Mouse (Mus musculus): ENCODE results near the gene Klra8. TPM values are rescaled to one million over a fixed set of nuclear protein-coding genes. Genes with fewer than 3 reads are reported as not detected.

Klra8 gene
- polyA plus RNA-seq (2021; fragmentation: Nextera tagmentation) = not detected in 2 replicates
- long read RNA-seq, experiment 1 = 0 reads
- long read RNA-seq, experiment 2, partial matches to known transcripts = 0 of 1 reads
- long read RNA-seq, experiment 2, other reads (novel, unspliced or antisense) = 1 of 1 reads

GRCm38 (mm10) chr6:130129798-130130197 is at the start of gene Klra8:
Gene Klra8, minus strand, starts transcription at chr6:130129898.

GRCm38 (mm10) chr6:130067171-130067570 is 62.5 kb downstream of the Klra8 start, which contains the start of gene Klra4:
Gene Klra4, minus strand, starts transcription at chr6:130067271.

Other genes starting within 250 kb of the Klra8 start
- not detected in 2 replicates for gene Klra5, start 212.2 kb downstream of the Klra8 start, polyA plus RNA-seq (2021; fragmentation: Nextera tagmentation)
- not detected in 2 replicates for gene Klra6, start 102.9 kb downstream of the Klra8 start, polyA plus RNA-seq (2021; fragmentation: Nextera tagmentation)
- gene Klra4, start 62.6 kb downstream of the Klra8 start, polyA plus RNA-seq (2021; fragmentation: Nextera tagmentation) = not detected in 2 replicates
- gene Klra9, start 63.2 kb upstream of the Klra8 start, polyA plus RNA-seq (2021; fragmentation: Nextera tagmentation) = not detected in 2 replicates
- gene Klra7, start 103.4 kb upstream of the Klra8 start, polyA plus RNA-seq (2021; fragmentation: Nextera tagmentation) = not detected in 2 replicates
- gene Klra10, start 152.0 kb upstream of the Klra8 start, polyA plus RNA-seq (2021; fragmentation: Nextera tagmentation) = not detected in 2 replicates
- not detected in 2 replicates for gene Klra3, start 207.7 kb upstream of the Klra8 start, polyA plus RNA-seq (2021; fragmentation: Nextera tagmentation)

All from layer of hippocampus, adult 6 months (tissue).